ENCODE assay signal across 9 mouse cellular contexts in genomic region chr17:31034165-31034564, GRCm38 (mm10). TPM values are rescaled to one million over a fixed set of nuclear protein-coding genes. Genes with fewer than 3 reads are reported as not detected.
A peak's percentile ranks its signal among the peaks of the same experiment; 100 is the strongest.
DNase-seq lines count a peak whose midpoint lies in the region; ATAC-seq and TF ChIP-seq lines count a peak whose summit lies in the region.
"Had no signal": no experiment of that assay in that cellular context is flagged by ENCODE, and none has a peak within 500 bp of the region (broad histone marks: within the 10 kb centered on the region; RNA-seq: fewer than 3 reads in every experiment).

No protein-coding gene starts in this region.

- ATAC-seq in forebrain, embryonic 12.5 days (ENCODE audit: low FRiP score): 0 out of 2 replicates have a peak, but pooled peaks have one; percentile 41
- ATAC-seq in hindbrain, embryonic 16.5 days: 0 out of 2 replicates have a peak, but pooled peaks have one; percentile 25

- intact Hi-C loops in left cerebral cortex, adult 2 months (cut with DNase I): no loop called here

- H3K27me3 ChIP-seq in forebrain, embryonic 12.5 days: no peaks in the 10 kb centered on the region
- no peaks in the 10 kb centered on the region for H3K27me3 ChIP-seq in hindbrain, embryonic 16.5 days (replicated peaks; ENCODE audit: control insufficient read depth, insufficient read depth, low read length)

- H3K9me3 ChIP-seq in forebrain, embryonic 12.5 days: no peaks in the 10 kb centered on the region
- H3K9me3 ChIP-seq in hindbrain, embryonic 16.5 days (ENCODE audit: control insufficient read depth, low read length): no peaks in the 10 kb centered on the region

- H3K4me1 ChIP-seq in forebrain, embryonic 12.5 days: peaks cover 22% of the 10 kb centered on the region
- no peaks in the 10 kb centered on the region; the same call in 1 of the 2 replicates for H3K4me1 ChIP-seq in hindbrain, embryonic 16.5 days (ENCODE audit: control insufficient read depth, insufficient read depth, low read depth, low read length)

- H3K9ac ChIP-seq in forebrain, embryonic 12.5 days: no peak overlapping the region
- no peak overlapping the region for H3K9ac ChIP-seq in hindbrain, embryonic 16.5 days (ENCODE audit: low read depth, low read length)

- H3K27ac ChIP-seq in left cerebral cortex, adult 2 months: peak overlapping the region; percentile 26; the same call in 1 of the 2 replicates
- H3K27ac ChIP-seq in forebrain, embryonic 12.5 days: peak overlapping the region; percentile 59; the same call in 1 of the 2 replicates
- H3K27ac ChIP-seq in hindbrain, embryonic 16.5 days (ENCODE audit: low read depth, low read length): no peak overlapping the region

- TF ChIP-seq CTCF in left cerebral cortex, adult 2 months (IDR thresholded peaks at IDR 0.05): no peak

- WGBS in forebrain, embryonic 12.5 days: 50% methylated on average over 5 of the region's 5 CpGs
- 42% methylated on average over 5 of the region's 5 CpGs for WGBS in hindbrain, embryonic 16.5 days

- H3K36me3 ChIP-seq in forebrain, embryonic 12.5 days (replicated peaks): no peaks in the 10 kb centered on the region
- H3K36me3 ChIP-seq in hindbrain, embryonic 16.5 days (ENCODE audit: control insufficient read depth, insufficient read depth, low read length): no peaks in the 10 kb centered on the region
- H3K36me3 ChIP-seq: G1E had no signal

- no peak overlapping the region for H3K4me2 ChIP-seq in forebrain, embryonic 12.5 days
- no peak overlapping the region for H3K4me2 ChIP-seq in hindbrain, embryonic 16.5 days (ENCODE audit: low read length)

- DNase-seq in left cerebral cortex, adult 2 months (ENCODE audit: extremely low spot score in 1 of 2, low spot score in 2 of 2): no peak
- DNase-seq in left cerebral cortex, adult 11 months (ENCODE audit: low spot score): no peak
- DNase-seq in thymus, adult 18-20 months: peak; percentile 22 to 51
- DNase-seq in kidney, postnatal 4 days: no peak
- DNase-seq in right cerebral cortex, postnatal 14 days: no peak
- no peak for DNase-seq in kidney, adult 11 months

- no peak overlapping the region for H3K4me3 ChIP-seq in left cerebral cortex, adult 2 months
- no peak overlapping the region for H3K4me3 ChIP-seq in forebrain, embryonic 12.5 days (replicated peaks)
- H3K4me3 ChIP-seq in hindbrain, embryonic 16.5 days (ENCODE audit: low read length): no peak overlapping the region

RNA-seq across cellular contexts. Expression of gene Abcg1, which starts 23.3 kb away (rescaled TPM):
- 10 to 100 TPM; 76.5 to 77.6 TPM for total RNA-seq in left cerebral cortex, adult 2 months (2021)
- polyA plus RNA-seq in forebrain, embryonic 12.5 days (2016; fragmentation: Nextera tagmentation; extraction: Ambion mirVana): 16.2 and 16.5 TPM in 2 replicates
- polyA plus RNA-seq in hindbrain, embryonic 16.5 days (2015; fragmentation: Nextera tagmentation; extraction: Ambion mirVana): 20.2 and 20.9 TPM in 2 replicates
- polyA plus RNA-seq: G1E had no signal

Comparison
In these comparisons a context has a peak if more than half of its experiments do, and no peak if none do; other contexts are left out.
1. DNase-seq: peak in thymus, adult 18-20 months (2 of 2); none in left cerebral cortex, adult 2 months (0 of 2), left cerebral cortex, adult 11 months (single experiment), kidney, postnatal 4 days (0 of 2), right cerebral cortex, postnatal 14 days (single experiment) and kidney, adult 11 months (single experiment).